Mouse (Mus musculus) retina, postnatal 1 day (tissue): ENCODE measurements at regions not wholly inside any gene's neighbourhood (a gene's known extent, or its start where the extent isn't known, plus 50 kb on each side); places are given as distances from the start of the nearest gene placed in this dataset.
A peak's percentile ranks its signal among the peaks of the same experiment; 100 is the strongest.

ENCODE experiments used
- DNase-seq: peaks from one replicate; pipeline ENCODE4 v3.0.0-alpha.2; 2012

- DNase-seq: no peak
Observed at GRCm38 (mm10) chr14:79852683-79853082, 81.6 kb upstream of the Pcdh8 start.

GRCm38 (mm10) chr14:79851795-79852194, 80.7 kb upstream of the Pcdh8 start:
- peak; percentile 51 for DNase-seq

GRCm38 (mm10) chr14:79851231-79851630, 80.1 kb upstream of the Pcdh8 start:
- DNase-seq: peak; percentile 47

GRCm38 (mm10) chr14:79849617-79850435, 78.7 kb upstream of the Pcdh8 start:
- DNase-seq: no peak

GRCm38 (mm10) chr14:79848116-79848515, 77.0 kb upstream of the Pcdh8 start:
- no peak for DNase-seq

- peak; percentile 84 for DNase-seq
Observed at GRCm38 (mm10) chr14:79844306-79844705, 73.2 kb upstream of the Pcdh8 start.

GRCm38 (mm10) chr14:79843135-79843550, 72.0 kb upstream of the Pcdh8 start:
- DNase-seq: peak; percentile 83

GRCm38 (mm10) chr14:79842734-79843133, 71.6 kb upstream of the Pcdh8 start:
- peak; percentile 60 for DNase-seq

GRCm38 (mm10) chr14:79837101-79837500, 66.0 kb upstream of the Pcdh8 start:
- DNase-seq: no peak

GRCm38 (mm10) chr14:79836186-79836585, 65.1 kb upstream of the Pcdh8 start:
- no peak for DNase-seq

- no peak for DNase-seq
Observed at GRCm38 (mm10) chr14:79824670-79825446, 53.7 kb upstream of the Pcdh8 start.

GRCm38 (mm10) chr14:79822453-79823117, 51.5 kb upstream of the Pcdh8 start:
- peak; percentile 59 for DNase-seq

GRCm38 (mm10) chr14:79822011-79822435, 50.9 kb upstream of the Pcdh8 start:
- peak; percentile 38 for DNase-seq

- DNase-seq: no peak
Observed at GRCm38 (mm10) chr14:79821352-79822010, 50.4 kb upstream of the Pcdh8 start.
